Mouse (Mus musculus) megakaryocyte, adult 5-6 weeks (primary cell): Measurements from ENCODE around the gene Dab2ip. TPM values are rescaled to one million over a fixed set of nuclear protein-coding genes. Genes with fewer than 3 reads are reported as not detected.

Source experiments
- ATAC-seq: 2 replicates; pipeline ENCODE4 v1.8.0; 2016; ENCODE audit warnings: mild to moderate bottlenecking, inconsistent platforms; ENCODE audit not compliant: poor library complexity, severe bottlenecking
- total RNA-seq, 2 experiments: library from RNA; stranded (forward) in 1 of 2; stranded (reverse) in 1 of 2; fragments of 153-499, 151-499 nt in 1 of 2; fragments of 221-1000, 200-1000 nt in 1 of 2; gene quantifications; 2 replicates each; pipeline versions ENCODE4 v1.2.3 to v1.2.4; 2015 to 2017

The Dab2ip gene
- total RNA-seq, 2 experiments from 2014 or later: 2.7 to 3.7 TPM

GRCm38 (mm10) chr2:35779266-35779665, 221.2 kb downstream of the Dab2ip start:
- no peak for ATAC-seq

Other genes starting within 250 kb of the Dab2ip start
- gene Stom, start 221.3 kb upstream of the Dab2ip start, total RNA-seq (2015): 77.7 and 90.3 TPM in 2 replicates
- 155 and 165 TPM in 2 replicates for gene Stom, start 221.3 kb upstream of the Dab2ip start, total RNA-seq (2017)
- not detected in 2 replicates for gene 4930568D16Rik, start 190.5 kb upstream of the Dab2ip start, total RNA-seq (2015)
- not detected in 2 replicates for gene 4930568D16Rik, start 190.5 kb upstream of the Dab2ip start, total RNA-seq (2017)
- not detected in 2 replicates for gene 4930402F06Rik, start 161.1 kb upstream of the Dab2ip start, total RNA-seq (2015)
- not detected in 2 replicates for gene 4930402F06Rik, start 161.1 kb upstream of the Dab2ip start, total RNA-seq (2017)
- 41.7 and 51.1 TPM in 2 replicates for gene Ggta1, start 95.0 kb upstream of the Dab2ip start, total RNA-seq (2015)
- gene Ggta1, start 95.0 kb upstream of the Dab2ip start, total RNA-seq (2017): 68.3 and 71.2 TPM in 2 replicates